In the genomic region with DNA sequence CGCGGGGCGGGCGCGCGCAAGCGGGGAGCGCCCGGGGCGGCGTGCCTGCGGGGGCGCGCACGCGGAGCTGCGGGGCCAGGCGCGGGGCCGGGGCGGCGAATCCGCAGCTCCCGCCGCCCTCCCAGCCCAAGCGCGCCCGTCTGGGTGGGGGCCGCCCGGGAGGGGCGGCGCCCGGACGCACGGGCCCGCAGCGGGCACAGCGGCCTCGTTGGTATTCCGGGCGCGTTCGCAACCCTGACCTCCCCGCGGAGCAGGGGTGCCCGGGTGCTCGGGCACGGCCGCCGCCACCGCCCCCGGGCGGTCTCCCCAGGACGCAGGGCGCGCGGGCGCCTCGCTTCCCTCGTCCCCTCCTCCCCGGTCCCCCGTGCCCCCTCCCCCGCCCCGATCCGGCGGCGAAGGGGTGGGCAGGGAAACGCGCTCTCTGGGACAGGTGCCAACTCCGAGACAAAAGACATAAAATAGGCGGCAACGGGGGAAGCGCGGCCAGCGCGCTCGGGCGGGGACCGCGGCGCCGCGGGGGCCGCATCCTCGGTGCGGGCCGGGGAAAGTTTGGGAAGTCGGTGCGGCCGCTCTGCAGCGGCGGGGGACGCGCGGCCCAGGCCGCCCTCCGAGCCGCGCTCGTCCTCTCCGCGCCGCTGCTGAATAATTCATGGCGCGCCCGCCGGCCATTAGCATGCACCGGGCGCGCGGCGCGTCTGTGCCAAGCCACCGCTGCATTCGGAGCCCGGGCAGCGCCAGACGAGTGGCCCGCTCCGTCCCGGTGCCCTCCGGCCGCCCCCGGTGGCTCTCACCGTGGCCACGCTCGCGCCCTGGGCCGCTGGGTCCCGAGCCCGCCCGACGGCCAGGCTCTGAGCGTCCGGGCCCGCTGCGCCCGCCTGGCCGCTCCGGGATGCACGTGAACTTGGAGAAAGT, we compare ENCODE assay signal across 8 mouse cellular contexts.
A peak's percentile ranks its signal among the peaks of the same experiment; 100 is the strongest.
DNase-seq lines count a peak whose midpoint lies in the region; ATAC-seq lines count a peak whose summit lies in the region.

No protein-coding gene starts in this region.

- peak; percentile 29 for DNase-seq in R1 (ENCODE audit: low read depth, low spot score)
- DNase-seq in cerebellum, adult 18-20 months = peak; percentile 78 to 92
- DNase-seq in gastrocnemius, adult 18-20 months (ENCODE audit: low spot score) = peak; percentile 89
- DNase-seq in hindbrain, embryonic 14.5 days (ENCODE audit: low spot score) = peak; percentile 83
- DNase-seq in left cerebral cortex, adult 18-20 months (ENCODE audit: low spot score in 2 of 2) = peak; percentile 84 to 86
- peak; percentile 91 for DNase-seq in lung, postnatal 36 days
- DNase-seq in right cerebral cortex, postnatal 4 days = peak; percentile 94
- DNase-seq in yolk sac, embryonic 10.5 days (ENCODE audit: low spot score) = no peak

- H3K27ac ChIP-seq in hindbrain, embryonic 14.5 days = peak overlapping the region; percentile 98

- H3K9ac ChIP-seq in hindbrain, embryonic 14.5 days = peak overlapping the region; percentile 97

- H3K4me1 ChIP-seq in hindbrain, embryonic 14.5 days (replicated peaks; ENCODE audit: control insufficient read depth, insufficient read depth, low read length) = peaks cover 34% of the 10 kb centered on the region

- H3K27me3 ChIP-seq in hindbrain, embryonic 14.5 days (ENCODE audit: control insufficient read depth, insufficient read depth, low read length) = peaks cover 37% of the 10 kb centered on the region; the same call in 1 of the 2 replicates

- peak overlapping the region; percentile 80 for H3K4me2 ChIP-seq in hindbrain, embryonic 14.5 days (replicated peaks)

- H3K36me3 ChIP-seq in hindbrain, embryonic 14.5 days (replicated peaks; ENCODE audit: control insufficient read depth, insufficient read depth) = peaks cover 21% of the 10 kb centered on the region

- H3K4me3 ChIP-seq in hindbrain, embryonic 14.5 days (replicated peaks; ENCODE audit: low read length) = peak overlapping the region; percentile 89

- H3K9me3 ChIP-seq in hindbrain, embryonic 14.5 days (ENCODE audit: control insufficient read depth, low read length) = no peaks in the 10 kb centered on the region

- ATAC-seq in hindbrain, embryonic 14.5 days (ENCODE audit: low FRiP score) = peak; percentile 78

- WGBS in hindbrain, embryonic 14.5 days = 0% methylated on average over 84 of the region's 141 CpGs
